Mouse (Mus musculus): ENCODE data around the gene Ndufs5.

DNA sequence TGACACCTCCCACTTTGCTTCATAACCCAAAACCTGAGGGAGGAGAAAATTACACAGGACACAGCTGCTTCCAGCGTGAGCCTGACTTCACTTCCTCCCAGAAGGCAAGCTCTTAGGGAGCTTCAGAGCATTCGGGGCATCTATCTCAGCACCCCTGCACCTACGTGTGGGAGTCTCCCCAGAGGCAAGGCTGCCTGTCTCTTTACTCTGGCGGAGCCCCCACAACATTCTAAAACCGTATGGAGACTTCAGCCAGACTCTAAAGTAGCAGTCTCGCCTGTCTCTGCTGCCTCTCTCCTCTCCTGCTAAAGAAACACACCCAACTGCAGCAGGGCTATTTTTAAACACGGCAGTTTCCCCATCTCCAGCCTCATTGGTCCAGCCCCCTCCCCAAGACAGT, 37.0 kb downstream of the Ndufs5 start:
- TF ChIP-seq CTCF (IDR thresholded peaks at IDR 0.05; ENCODE audit: extremely low read depth, insufficient read length, insufficient replicate concordance, low read depth, low read length) (no peak), POLR2A (IDR thresholded peaks at IDR 0.05; ENCODE audit: low read depth, low read length) (no peak)

All from small intestine, adult 2 months (tissue).